Mouse (Mus musculus) neural tube, embryonic 11.5 days (tissue): Measurements from ENCODE around the gene Asic2. TPM values are rescaled to one million over a fixed set of nuclear protein-coding genes. Genes with fewer than 3 reads are reported as not detected.

Experiments
- ATAC-seq: fragments of 200-750 bp; cut with Nextera tagmentation; 2 replicates; pipeline ENCODE4 v1.8.0; 2017; ENCODE audit warnings: moderate number of reproducible peaks, mild to moderate bottlenecking, moderate TSS enrichment, moderate library complexity; ENCODE audit not compliant: insufficient read depth, low FRiP score, low TSS enrichment
- DNase-seq: peaks from one replicate; pipeline ENCODE4 v3.0.0-alpha.2; 2015; ENCODE audit warnings: low spot score
- H3K27ac ChIP-seq: fragments of 300-500 bp; sonication (generic); 2 replicates; pipeline ENCODE4 v1.5.1; 2014; ENCODE audit warnings: low read depth, mild to moderate bottlenecking, low read length
- H3K27me3 ChIP-seq: fragments of 300-500 bp; sonication (generic); 2 replicates; pipeline ENCODE4 v1.6.1; 2014; ENCODE audit warnings: mild to moderate bottlenecking, low read length, mixed read lengths; ENCODE audit not compliant: control insufficient read depth, insufficient read depth
- H3K36me3 ChIP-seq: fragments of 300-500 bp; sonication (generic); 2 replicates; pipeline ENCODE4 v1.6.1; 2014; ENCODE audit warnings: mild to moderate bottlenecking, low read length, moderate library complexity, mixed read lengths; ENCODE audit not compliant: control insufficient read depth, insufficient read depth
- H3K4me1 ChIP-seq: fragments of 300-500 bp; sonication (generic); 2 replicates; pipeline ENCODE4 v1.6.1; 2014; ENCODE audit warnings: low read length, mixed read lengths; ENCODE audit not compliant: control insufficient read depth, insufficient read depth
- H3K4me2 ChIP-seq: fragments of 300-500 bp; sonication (generic); 2 replicates; pipeline ENCODE4 v1.6.1; 2014; ENCODE audit warnings: low read depth, mild to moderate bottlenecking, moderate library complexity
- H3K4me3 ChIP-seq: fragments of 300-500 bp; sonication (generic); 2 replicates; pipeline ENCODE4 v1.5.1; 2014; ENCODE audit warnings: low read depth, low read length
- H3K9ac ChIP-seq: fragments of 300-500 bp; sonication (generic); 2 replicates; pipeline ENCODE4 v1.6.1; 2014; ENCODE audit warnings: mild to moderate bottlenecking, low read length
- H3K9me3 ChIP-seq: fragments of 300-500 bp; sonication (generic); 2 replicates; pipeline ENCODE4 v1.6.1; 2016; ENCODE audit warnings: low read length; ENCODE audit not compliant: control insufficient read depth
- WGBS: fragments of 180-500 bp; shearing (Covaris S2); extraction: QIAGEN DNeasy Blood & Tissue Kit; methylation state at CpG from one replicate; pipeline ENCODE4 v1.1.7; 2014; 5-methylcytosine and 5-hydroxymethylcytosine counted together
- polyA plus RNA-seq: library from polyadenylated mRNA; unstranded; fragments of >200 nt; fragmentation: Nextera tagmentation; extraction: Ambion mirVana; gene quantifications from 2 replicates; pipeline ENCODE4 v1.2.1, GENCODE M21; 2014

The Asic2 gene
- polyA plus RNA-seq, 1 experiment from 2014 or later, result 2.5 TPM

DNA sequence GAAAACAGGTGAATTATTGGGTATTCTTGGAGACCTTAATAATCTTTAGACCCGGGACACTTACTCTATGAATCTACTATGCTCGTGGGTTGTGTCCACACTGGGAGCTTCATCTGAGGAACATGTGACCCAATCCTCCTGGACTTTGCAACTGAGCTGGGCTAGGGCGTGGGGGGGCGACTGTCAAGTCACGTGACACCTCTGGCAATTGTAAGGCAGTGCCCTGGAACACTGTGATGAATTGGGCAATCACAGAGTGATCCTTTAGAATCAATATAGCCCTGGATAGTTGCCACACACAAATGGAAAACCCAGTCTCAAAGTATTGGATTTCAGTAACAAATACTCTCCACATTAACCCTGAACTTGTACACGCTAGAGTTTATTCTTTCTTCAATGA lies 867.4 kb downstream of the Asic2 start:
- no peak overlapping the region for H3K4me2 ChIP-seq
- DNase-seq (no peak), ATAC-seq (no peak)
- no peak overlapping the region for H3K27ac ChIP-seq
- no peak overlapping the region for H3K4me3 ChIP-seq
- H3K9ac ChIP-seq, result no peak overlapping the region
- 81% methylated on average over 6 of the region's 6 CpGs for WGBS
- no peaks in the 10 kb centered on the region for H3K4me1 ChIP-seq
- no peaks in the 10 kb centered on the region for H3K36me3 ChIP-seq
- no peaks in the 10 kb centered on the region for H3K27me3 ChIP-seq
- H3K9me3 ChIP-seq, result no peaks in the 10 kb centered on the region

DNA sequence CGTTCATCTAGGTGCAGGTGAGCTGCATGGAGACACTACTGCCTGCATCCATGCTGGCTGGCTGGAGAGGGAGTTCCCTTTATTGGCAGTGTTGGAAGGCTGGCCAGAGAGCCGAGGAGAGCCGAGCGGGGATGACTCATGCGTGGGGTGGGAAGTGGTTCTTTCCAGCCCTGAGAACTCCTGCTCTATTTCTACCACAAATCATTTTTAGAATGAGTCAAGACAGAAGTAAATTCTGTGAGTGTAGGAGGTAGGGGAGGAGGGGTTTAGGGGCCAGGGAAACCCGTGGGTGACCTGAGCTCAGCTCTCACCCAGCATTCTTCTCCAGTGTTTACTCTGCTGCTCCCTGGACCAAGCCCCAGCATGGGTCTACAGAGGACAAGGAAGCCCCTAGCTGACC lies 872.2 kb downstream of the Asic2 start:
- H3K4me1 ChIP-seq, result no peaks in the 10 kb centered on the region
- H3K9me3 ChIP-seq, result no peaks in the 10 kb centered on the region
- no peak overlapping the region for H3K4me3 ChIP-seq
- H3K9ac ChIP-seq, result no peak overlapping the region
- 63% methylated on average over 6 of the region's 6 CpGs for WGBS
- no peaks in the 10 kb centered on the region for H3K36me3 ChIP-seq
- DNase-seq, result no peak
- ATAC-seq, result no peak
- no peaks in the 10 kb centered on the region for H3K27me3 ChIP-seq
- H3K4me2 ChIP-seq, result no peak overlapping the region
- H3K27ac ChIP-seq, result no peak overlapping the region

DNA sequence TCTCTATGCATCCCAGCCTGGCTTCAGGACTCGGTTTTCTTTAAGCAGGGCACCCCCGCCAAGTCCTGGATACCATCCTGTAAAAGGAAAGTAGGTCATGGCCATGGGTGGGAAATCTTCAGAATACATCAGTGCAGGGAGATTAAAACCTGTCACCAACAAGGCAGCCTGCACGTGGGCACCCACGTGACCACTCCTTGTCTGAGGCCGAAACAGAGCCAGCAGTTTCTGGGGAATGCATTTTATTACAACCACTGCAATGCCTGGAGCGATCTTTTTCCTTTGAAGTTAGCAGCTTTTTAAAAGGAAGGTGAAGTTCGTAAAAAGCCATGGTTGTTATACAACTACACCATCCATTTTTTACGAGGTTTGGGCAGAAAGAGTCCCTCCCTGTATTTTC lies 873.7 kb downstream of the Asic2 start:
- no peak for ATAC-seq
- 47% methylated on average over 8 of the region's 8 CpGs for WGBS
- H3K4me2 ChIP-seq, result no peak overlapping the region
- H3K36me3 ChIP-seq, result no peaks in the 10 kb centered on the region
- H3K9me3 ChIP-seq, result no peaks in the 10 kb centered on the region
- no peak overlapping the region for H3K27ac ChIP-seq
- H3K9ac ChIP-seq, result no peak overlapping the region
- no peak for DNase-seq
- no peak overlapping the region for H3K4me3 ChIP-seq
- H3K4me1 ChIP-seq, result no peaks in the 10 kb centered on the region
- H3K27me3 ChIP-seq, result no peaks in the 10 kb centered on the region

- WGBS, result 74% methylated on average over 2 of the region's 2 CpGs
- DNase-seq (no peak), ATAC-seq (no peak)
- Histone ChIP-seq H3K27me3 (no peaks in the 10 kb centered on the region), H3K36me3 (no peaks in the 10 kb centered on the region), H3K9me3 (no peaks in the 10 kb centered on the region), H3K4me1 (no peaks in the 10 kb centered on the region), H3K9ac (no peak overlapping the region), H3K4me3 (no peak overlapping the region), H3K27ac (no peak overlapping the region), H3K4me2 (no peak overlapping the region)
Observed at GRCm38 (mm10) chr11:81092161-81092560, 876.1 kb downstream of the Asic2 start.

GRCm38 (mm10) chr11:81083822-81084221 lies 884.4 kb downstream of the Asic2 start:
- no peak overlapping the region for H3K4me2 ChIP-seq
- ATAC-seq (no peak), DNase-seq (no peak)
- no peak overlapping the region for H3K27ac ChIP-seq
- H3K9me3 ChIP-seq, result no peaks in the 10 kb centered on the region
- H3K4me1 ChIP-seq, result no peaks in the 10 kb centered on the region
- H3K36me3 ChIP-seq, result no peaks in the 10 kb centered on the region
- no peaks in the 10 kb centered on the region for H3K27me3 ChIP-seq
- H3K9ac ChIP-seq, result no peak overlapping the region
- H3K4me3 ChIP-seq, result no peak overlapping the region
- WGBS, result 80% methylated on average over 4 of the region's 4 CpGs

- H3K4me1 ChIP-seq, result no peaks in the 10 kb centered on the region
- WGBS, result 78% methylated on average over 11 of the region's 11 CpGs
- ATAC-seq (no peak), DNase-seq (no peak)
- H3K4me3 ChIP-seq, result no peak overlapping the region
- no peak overlapping the region for H3K9ac ChIP-seq
- H3K9me3 ChIP-seq, result no peaks in the 10 kb centered on the region
- H3K27ac ChIP-seq, result no peak overlapping the region
- H3K36me3 ChIP-seq, result no peaks in the 10 kb centered on the region
- H3K4me2 ChIP-seq, result no peak overlapping the region
- H3K27me3 ChIP-seq, result no peaks in the 10 kb centered on the region
Observed at GRCm38 (mm10) chr11:81080076-81080805, 888.0 kb downstream of the Asic2 start.

GRCm38 (mm10) chr11:81079237-81079636 lies 889.0 kb downstream of the Asic2 start:
- H3K4me1 ChIP-seq, result no peaks in the 10 kb centered on the region
- no peak overlapping the region for H3K4me2 ChIP-seq
- no peaks in the 10 kb centered on the region for H3K27me3 ChIP-seq
- no peak overlapping the region for H3K4me3 ChIP-seq
- 78% methylated on average over 3 of the region's 3 CpGs for WGBS
- H3K9ac ChIP-seq, result no peak overlapping the region
- DNase-seq (no peak), ATAC-seq (no peak)
- no peaks in the 10 kb centered on the region for H3K9me3 ChIP-seq
- no peaks in the 10 kb centered on the region for H3K36me3 ChIP-seq
- no peak overlapping the region for H3K27ac ChIP-seq

- H3K4me1 ChIP-seq, result no peaks in the 10 kb centered on the region
- ATAC-seq (no peak), DNase-seq (no peak)
- 91% methylated on average over 4 of the region's 4 CpGs for WGBS
- H3K27ac ChIP-seq, result no peak overlapping the region
- no peak overlapping the region for H3K4me3 ChIP-seq
- no peak overlapping the region for H3K4me2 ChIP-seq
- no peaks in the 10 kb centered on the region for H3K27me3 ChIP-seq
- no peaks in the 10 kb centered on the region for H3K36me3 ChIP-seq
- H3K9ac ChIP-seq, result no peak overlapping the region
- no peaks in the 10 kb centered on the region for H3K9me3 ChIP-seq
Observed at GRCm38 (mm10) chr11:81071836-81072235, 896.4 kb downstream of the Asic2 start.

DNA sequence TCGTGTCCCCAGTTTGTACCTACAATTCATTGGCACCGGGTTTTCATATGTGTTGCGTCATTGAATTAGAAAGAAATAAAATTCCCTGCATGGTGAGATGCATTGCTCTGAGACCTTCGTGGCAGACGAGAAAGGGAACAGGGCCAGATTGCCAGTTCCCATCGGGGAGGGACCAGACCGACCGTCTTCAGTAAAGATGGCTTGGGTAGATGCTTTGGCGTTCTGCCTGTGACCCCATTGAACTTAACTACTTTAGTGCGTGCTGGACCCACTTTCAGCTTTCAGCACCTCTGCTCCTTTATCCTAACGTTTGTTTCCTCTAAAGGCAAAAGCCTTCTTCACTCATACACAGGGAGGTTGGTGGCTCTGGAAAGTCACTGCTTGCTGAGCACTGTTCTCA lies 902.9 kb downstream of the Asic2 start:
- no peaks in the 10 kb centered on the region for H3K9me3 ChIP-seq
- H3K36me3 ChIP-seq, result no peaks in the 10 kb centered on the region
- no peak overlapping the region for H3K4me2 ChIP-seq
- ATAC-seq, result no peak
- no peaks in the 10 kb centered on the region for H3K27me3 ChIP-seq
- H3K4me3 ChIP-seq, result no peak overlapping the region
- 93% methylated on average over 11 of the region's 11 CpGs for WGBS
- no peak for DNase-seq
- H3K27ac ChIP-seq, result no peak overlapping the region
- H3K4me1 ChIP-seq, result no peaks in the 10 kb centered on the region
- no peak overlapping the region for H3K9ac ChIP-seq
